In genomic region chr11:55314704-55315047, GRCm38 (mm10) we compare ENCODE assay signal across 21 mouse cellular contexts. TPM values are rescaled to one million over a fixed set of nuclear protein-coding genes. Genes with fewer than 3 reads are reported as not detected.
DNase-seq lines count a peak whose midpoint lies in the region; ATAC-seq and TF ChIP-seq lines count a peak whose summit lies in the region.
"Had no signal": no experiment of that assay in that cellular context is flagged by ENCODE, and none has a peak within 500 bp of the region (broad histone marks: within the 10 kb centered on the region; RNA-seq: fewer than 3 reads in every experiment).

No protein-coding gene starts in this region.

- no peak for TF ChIP-seq CTCF in heart, adult 2 months (IDR thresholded peaks at IDR 0.05)
- TF ChIP-seq CTCF in lung, adult 2 months (IDR thresholded peaks at IDR 0.05; ENCODE audit: insufficient read depth, low read length) = no peak

- no peak for TF ChIP-seq POLR2A in heart, adult 2 months (IDR thresholded peaks at IDR 0.05; ENCODE audit: insufficient read depth, low read depth, low read length)
- TF ChIP-seq POLR2A in lung, adult 2 months (IDR thresholded peaks at IDR 0.05; ENCODE audit: borderline replicate concordance, extremely low read depth, low read depth, low read length) = no peak

- peaks cover 20% of the 10 kb centered on the region for H3K27me3 ChIP-seq in heart, embryonic 12.5 days (replicated peaks)
- no peaks in the 10 kb centered on the region; the same call in 1 of the 2 replicates for H3K27me3 ChIP-seq in heart, adult 2 months (ENCODE audit: control insufficient read depth, insufficient read depth, low read length)
- H3K27me3 ChIP-seq in lung, embryonic 16.5 days (ENCODE audit: control insufficient read depth, insufficient read depth, low read depth, low read length) = no peaks in the 10 kb centered on the region
- no peaks in the 10 kb centered on the region for H3K27me3 ChIP-seq in embryonic facial prominence, embryonic 14.5 days (replicated peaks; ENCODE audit: control insufficient read depth, insufficient read depth, low read length)
- peaks cover 14% of the 10 kb centered on the region; the same call in 1 of the 2 replicates for H3K27me3 ChIP-seq in limb, embryonic 15.5 days

- no peak for DNase-seq in heart, adult 2 months
- no peak for DNase-seq in lung, adult 2 months
- no peak for DNase-seq in embryonic facial prominence, embryonic 14.5 days (ENCODE audit: low spot score)
- DNase-seq in layer of hippocampus, postnatal 25 days (ENCODE audit: extremely low spot score in 1 of 2, low spot score in 1 of 2) = no peak
- DNase-seq in T-cell, adult 2 months (ENCODE audit: low spot score) = no peak
- DNase-seq: adrenal gland, adult 2 months; cerebellum, adult 9-10 months; gastrocnemius, postnatal 36 days; kidney, adult 9 months; thymus, postnatal 14 days had no signal

- no peaks in the 10 kb centered on the region for H3K9me3 ChIP-seq in heart, embryonic 12.5 days (replicated peaks)
- H3K9me3 ChIP-seq in lung, embryonic 16.5 days (ENCODE audit: control insufficient read depth, low read length) = no peaks in the 10 kb centered on the region
- H3K9me3 ChIP-seq in embryonic facial prominence, embryonic 14.5 days (ENCODE audit: control insufficient read depth, low read length) = no peaks in the 10 kb centered on the region
- H3K9me3 ChIP-seq in limb, embryonic 15.5 days = no peaks in the 10 kb centered on the region
- H3K9me3 ChIP-seq: hindbrain, embryonic 10.5 days; neural tube, embryonic 15.5 days had no signal

- 0 out of 2 replicates have a peak overlapping the region, but pooled peaks have one; percentile 35 for H3K4me2 ChIP-seq in heart, embryonic 12.5 days
- peak overlapping the region; percentile 37 for H3K4me2 ChIP-seq in lung, embryonic 16.5 days (ENCODE audit: low read depth, low read length)
- H3K4me2 ChIP-seq in embryonic facial prominence, embryonic 14.5 days (ENCODE audit: low read depth, low read length) = peak overlapping the region; percentile 32; the same call in 1 of the 2 replicates
- H3K4me2 ChIP-seq in limb, embryonic 15.5 days = 0 out of 2 replicates have a peak overlapping the region, but pooled peaks have one; percentile 6
- H3K4me2 ChIP-seq: liver, embryonic 11.5 days; neural tube, embryonic 15.5 days had no signal

- H3K79me2 ChIP-seq in heart, adult 2 months (replicated peaks; ENCODE audit: control insufficient read depth, insufficient read depth, low read length) = no peaks in the 10 kb centered on the region

- H3K4me3 ChIP-seq in heart, embryonic 12.5 days = no peak overlapping the region
- no peak overlapping the region for H3K4me3 ChIP-seq in heart, adult 2 months
- H3K4me3 ChIP-seq in lung, embryonic 16.5 days (ENCODE audit: low read length) = 0 out of 2 replicates have a peak overlapping the region, but pooled peaks have one; percentile 6
- H3K4me3 ChIP-seq in lung, adult 2 months (replicated peaks; ENCODE audit: extremely low read depth, low read depth, low read length) = no peak overlapping the region
- no peak overlapping the region for H3K4me3 ChIP-seq in embryonic facial prominence, embryonic 14.5 days (ENCODE audit: low read depth, low read length)
- H3K4me3 ChIP-seq in limb, embryonic 15.5 days = no peak overlapping the region
- H3K4me3 ChIP-seq: hindbrain, embryonic 10.5 days; neural tube, embryonic 15.5 days had no signal

- H3K36me3 ChIP-seq in heart, embryonic 12.5 days = no peaks in the 10 kb centered on the region
- H3K36me3 ChIP-seq in heart, adult 2 months (ENCODE audit: control insufficient read depth, insufficient read depth, low read length) = no peaks in the 10 kb centered on the region
- H3K36me3 ChIP-seq in lung, embryonic 16.5 days (ENCODE audit: control insufficient read depth, insufficient read depth, low read length) = peaks cover 4% of the 10 kb centered on the region
- no peaks in the 10 kb centered on the region for H3K36me3 ChIP-seq in embryonic facial prominence, embryonic 14.5 days (ENCODE audit: control insufficient read depth, insufficient read depth, low read length)
- H3K36me3 ChIP-seq in limb, embryonic 15.5 days = no peaks in the 10 kb centered on the region
- H3K36me3 ChIP-seq: hindbrain, embryonic 10.5 days; neural tube, embryonic 15.5 days had no signal

- TF ChIP-seq EP300 in heart, adult 2 months (IDR thresholded peaks at IDR 0.05; ENCODE audit: insufficient read depth, low read depth, low read length) = no peak

- no peak overlapping the region for H3K27ac ChIP-seq in heart, embryonic 12.5 days (ENCODE audit: poor library complexity, severe bottlenecking)
- H3K27ac ChIP-seq in heart, adult 2 months = no peak overlapping the region
- peak overlapping the region; percentile 89 for H3K27ac ChIP-seq in lung, embryonic 16.5 days (ENCODE audit: low read length)
- no peak overlapping the region for H3K27ac ChIP-seq in embryonic facial prominence, embryonic 14.5 days (replicated peaks; ENCODE audit: low read depth, low read length)
- no peak overlapping the region for H3K27ac ChIP-seq in limb, embryonic 15.5 days
- H3K27ac ChIP-seq: hindbrain, embryonic 10.5 days; hindbrain, postnatal 0 days; neural tube, embryonic 15.5 days had no signal

- 42% methylated on average over 2 of the region's 2 CpGs for WGBS in heart, embryonic 12.5 days
- 52% methylated on average over 2 of the region's 2 CpGs for WGBS in heart, adult 2 months
- 34% methylated on average over 2 of the region's 2 CpGs for WGBS in lung, embryonic 16.5 days
- WGBS in lung, adult 2 months = 42% methylated on average over 2 of the region's 2 CpGs
- WGBS in embryonic facial prominence, embryonic 14.5 days = 46% methylated on average over 2 of the region's 2 CpGs
- 44% methylated on average over 2 of the region's 2 CpGs for WGBS in limb, embryonic 15.5 days

- no peak for ATAC-seq in heart, embryonic 12.5 days (ENCODE audit: insufficient number of reproducible peaks, low FRiP score)
- ATAC-seq in lung, embryonic 16.5 days (ENCODE audit: low read depth) = peak; percentile 19
- ATAC-seq in embryonic facial prominence, embryonic 14.5 days (ENCODE audit: low read depth) = no peak
- ATAC-seq in limb, embryonic 15.5 days (ENCODE audit: insufficient number of reproducible peaks, low FRiP score, low TSS enrichment, low read depth) = no peak
- ATAC-seq: forebrain, embryonic 16.5 days; hindbrain, postnatal 0 days; midbrain, embryonic 16.5 days had no signal

- peaks cover 10% of the 10 kb centered on the region for H3K4me1 ChIP-seq in heart, embryonic 12.5 days (replicated peaks)
- H3K4me1 ChIP-seq in heart, adult 2 months (ENCODE audit: control insufficient read depth, insufficient read depth, low read length) = no peaks in the 10 kb centered on the region
- peaks cover 16% of the 10 kb centered on the region for H3K4me1 ChIP-seq in lung, embryonic 16.5 days (replicated peaks; ENCODE audit: control insufficient read depth, insufficient read depth, low read length)
- H3K4me1 ChIP-seq in lung, adult 2 months (ENCODE audit: control insufficient read depth, insufficient read depth, low read length) = no peaks in the 10 kb centered on the region
- H3K4me1 ChIP-seq in embryonic facial prominence, embryonic 14.5 days (ENCODE audit: control insufficient read depth, insufficient read depth, low read length) = no peaks in the 10 kb centered on the region
- H3K4me1 ChIP-seq in limb, embryonic 15.5 days = peaks cover 11% of the 10 kb centered on the region; the same call in 1 of the 2 replicates
- H3K4me1 ChIP-seq: neural tube, embryonic 15.5 days had no signal

- intact Hi-C loops in heart, adult 2 months (cut with DNase I) = no loop called here

- no peak overlapping the region for H3K9ac ChIP-seq in heart, embryonic 12.5 days
- no peak overlapping the region for H3K9ac ChIP-seq in heart, adult 2 months (ENCODE audit: low read depth, low read length)
- H3K9ac ChIP-seq in lung, embryonic 16.5 days (ENCODE audit: low read length) = peak overlapping the region; percentile 2; the same call in 1 of the 2 replicates
- no peak overlapping the region for H3K9ac ChIP-seq in embryonic facial prominence, embryonic 14.5 days (ENCODE audit: low read depth, low read length)
- no peak overlapping the region for H3K9ac ChIP-seq in limb, embryonic 15.5 days
- H3K9ac ChIP-seq: neural tube, embryonic 15.5 days had no signal

RNA-seq across cellular contexts. Expression of gene Fat2, which starts 21.7 kb away (rescaled TPM):
- not detected in 2 replicates for polyA plus RNA-seq in heart, embryonic 12.5 days (2016; fragmentation: Nextera tagmentation; extraction: Ambion mirVana)
- under 1 TPM; 0.03 to 0.09 TPM for total RNA-seq in heart, adult 2 months (2021)
- 0.09 and 0.14 TPM in 2 replicates for polyA plus RNA-seq in heart, adult 2 months (2012; rRNA removed)
- polyA plus RNA-seq in lung, embryonic 16.5 days (2015; fragmentation: Nextera tagmentation; extraction: Ambion mirVana) = 0.49 and 0.68 TPM in 2 replicates
- 0.59 and 1.4 TPM in 2 replicates for polyA plus RNA-seq in lung, adult 2 months (2012; rRNA removed)
- 1.2 and 1.5 TPM in 2 replicates for polyA plus RNA-seq in embryonic facial prominence, embryonic 14.5 days (2014; fragmentation: Nextera tagmentation; extraction: Ambion mirVana)
- polyA plus RNA-seq in limb, embryonic 15.5 days (2015; fragmentation: Nextera tagmentation; extraction: Ambion mirVana) = 0.99 and 1.1 TPM in 2 replicates
- total RNA-seq in layer of hippocampus, postnatal 25 days (2021) = under 1 TPM; 0.44 to 0.63 TPM
- total RNA-seq: common myeloid progenitor, adult 5-6 weeks; megakaryocyte-erythroid progenitor cell, adult 5-6 weeks had no signal
- polyA plus RNA-seq: liver, embryonic 11.5 days had no signal
